Mouse (Mus musculus): ENCODE measurements around the gene Olfr1275. TPM values are rescaled to one million over a fixed set of nuclear protein-coding genes. Genes with fewer than 3 reads are reported as not detected.

Olfr1275 gene
- not detected in 2 replicates for polyA plus RNA-seq (2016; fragmentation: Nextera tagmentation; extraction: Ambion mirVana)

- H3K9me3 ChIP-seq: no peaks in the 10 kb centered on the region
- DNase-seq (ENCODE audit: low spot score): no peak
- H3K27me3 ChIP-seq (ENCODE audit: insufficient read depth, poor library complexity, severe bottlenecking): no peaks in the 10 kb centered on the region
- H3K36me3 ChIP-seq: no peaks in the 10 kb centered on the region
- WGBS: 86% methylated on average over 1 of the region's 1 CpGs
- no peaks in the 10 kb centered on the region for H3K4me1 ChIP-seq (replicated peaks)
- H3K4me3 ChIP-seq: no peak within 1 kb of the TSS
- H3K27ac ChIP-seq: no peak within 1 kb of the TSS
Measured at GRCm38 (mm10) chr2:111235186-111235585, at the start of gene Olfr1275. TSS of gene Olfr1275 (minus strand) at chr2:111235286.

- DNase-seq (ENCODE audit: low spot score): no peak
- no peaks in the 10 kb centered on the region for H3K27me3 ChIP-seq (ENCODE audit: insufficient read depth, poor library complexity, severe bottlenecking)
- H3K27ac ChIP-seq: no peak within 1 kb of the TSS
- no peaks in the 10 kb centered on the region for H3K36me3 ChIP-seq
- 85% methylated on average over 2 of the region's 2 CpGs for WGBS
- H3K4me3 ChIP-seq: no peak within 1 kb of the TSS
- no peaks in the 10 kb centered on the region for H3K4me1 ChIP-seq (replicated peaks)
- no peaks in the 10 kb centered on the region for H3K9me3 ChIP-seq
Measured at GRCm38 (mm10) chr2:111274006-111274405, 38.9 kb upstream of the Olfr1275 start, which contains the start of gene Olfr1277. TSS of gene Olfr1277 (minus strand) at chr2:111274106.

DNA sequence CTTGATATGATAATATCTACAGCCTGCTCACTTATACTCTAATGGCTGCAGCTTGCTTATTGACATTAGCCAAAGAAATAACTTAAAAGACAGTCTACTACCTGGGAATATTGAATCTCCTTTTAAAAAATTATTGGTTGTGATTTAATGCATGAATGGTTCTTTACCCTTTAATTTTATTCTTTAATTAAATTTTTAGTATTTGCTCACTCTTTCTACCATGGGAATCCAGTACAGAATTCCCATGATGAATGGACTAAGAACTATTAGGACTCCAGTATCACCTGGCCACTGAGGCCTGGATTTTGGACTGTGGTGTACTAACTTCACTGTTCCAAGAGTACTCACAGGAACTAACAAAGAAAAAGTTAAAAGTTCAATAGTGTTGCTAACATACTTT lies 19.1 kb upstream of the Olfr1275 start, which contains the start of gene Olfr1276:
TSS of gene Olfr1276 (plus strand) at position 301 of the 400 bp plus-strand sequence.
- DNase-seq (ENCODE audit: low spot score): no peak
- Histone ChIP-seq H3K36me3 (no peaks in the 10 kb centered on the region), H3K9me3 (no peaks in the 10 kb centered on the region), H3K27ac (no peak within 1 kb of the TSS), H3K27me3 (ENCODE audit: insufficient read depth, poor library complexity, severe bottlenecking) (no peaks in the 10 kb centered on the region), H3K4me3 (no peak within 1 kb of the TSS), H3K4me1 (replicated peaks) (no peaks in the 10 kb centered on the region)

DNA sequence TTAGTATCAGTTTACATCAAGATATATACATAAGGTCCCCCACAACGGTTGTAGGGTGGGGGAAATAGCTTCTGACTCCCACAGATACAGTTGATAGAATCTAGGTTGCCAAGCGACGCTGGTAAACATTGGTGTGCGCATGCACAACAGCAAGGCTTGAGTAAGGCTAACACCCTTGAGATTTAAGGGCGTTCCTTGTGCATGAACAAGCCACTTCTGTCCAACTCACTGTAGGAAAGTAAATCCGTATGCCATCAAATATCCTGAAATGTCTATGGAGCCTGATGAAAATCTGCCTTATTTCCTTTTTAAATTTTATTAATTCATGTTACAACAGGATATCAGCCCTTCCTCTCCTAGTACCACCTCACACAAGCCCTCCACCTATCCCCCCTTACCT lies 5.6 kb downstream of the Olfr1275 start, which contains the start of gene 4930430A15Rik:
TSS of gene 4930430A15Rik (minus strand) at position 101 of the 400 bp plus-strand sequence.
- no peak within 1 kb of the TSS for H3K27ac ChIP-seq
- no peaks in the 10 kb centered on the region for H3K4me1 ChIP-seq (replicated peaks)
- no peak for DNase-seq (ENCODE audit: low spot score)
- H3K27me3 ChIP-seq (ENCODE audit: insufficient read depth, poor library complexity, severe bottlenecking): no peaks in the 10 kb centered on the region
- WGBS: 88% methylated on average over 6 of the region's 6 CpGs
- H3K36me3 ChIP-seq: no peaks in the 10 kb centered on the region
- no peaks in the 10 kb centered on the region for H3K9me3 ChIP-seq
- H3K4me3 ChIP-seq: no peak within 1 kb of the TSS

- DNase-seq (ENCODE audit: low spot score): no peak
- WGBS: 95% methylated on average over 11 of the region's 11 CpGs
- Histone ChIP-seq H3K27ac (no peak overlapping the region), H3K4me3 (no peak overlapping the region), H3K9me3 (no peaks in the 10 kb centered on the region), H3K36me3 (no peaks in the 10 kb centered on the region), H3K27me3 (ENCODE audit: insufficient read depth, poor library complexity, severe bottlenecking) (no peaks in the 10 kb centered on the region), H3K4me1 (replicated peaks) (no peaks in the 10 kb centered on the region)
Measured at GRCm38 (mm10) chr2:111182068-111182467, 53.0 kb downstream of the Olfr1275 start.

Other genes starting within 250 kb of the Olfr1275 start
- gene Gm13941, start 129.3 kb downstream of the Olfr1275 start, polyA plus RNA-seq (2016; fragmentation: Nextera tagmentation; extraction: Ambion mirVana): not detected in 2 replicates
- not detected in 2 replicates for gene Gm15130, start 82.3 kb downstream of the Olfr1275 start, polyA plus RNA-seq (2016; fragmentation: Nextera tagmentation; extraction: Ambion mirVana)
- gene 4930430A15Rik, start 5.7 kb downstream of the Olfr1275 start, polyA plus RNA-seq (2016; fragmentation: Nextera tagmentation; extraction: Ambion mirVana): not detected in 2 replicates
- gene Olfr1276, start 19.2 kb upstream of the Olfr1275 start, polyA plus RNA-seq (2016; fragmentation: Nextera tagmentation; extraction: Ambion mirVana): not detected in 2 replicates
- gene Olfr1277, start 38.8 kb upstream of the Olfr1275 start, polyA plus RNA-seq (2016; fragmentation: Nextera tagmentation; extraction: Ambion mirVana): not detected in 2 replicates
- gene Olfr1278, start 54.9 kb upstream of the Olfr1275 start, polyA plus RNA-seq (2016; fragmentation: Nextera tagmentation; extraction: Ambion mirVana): not detected in 2 replicates
- gene Olfr1279, start 65.3 kb upstream of the Olfr1275 start, polyA plus RNA-seq (2016; fragmentation: Nextera tagmentation; extraction: Ambion mirVana): not detected in 2 replicates
- gene Olfr1280, start 78.7 kb upstream of the Olfr1275 start, polyA plus RNA-seq (2016; fragmentation: Nextera tagmentation; extraction: Ambion mirVana): not detected in 2 replicates
- gene Olfr1281, start 91.2 kb upstream of the Olfr1275 start, polyA plus RNA-seq (2016; fragmentation: Nextera tagmentation; extraction: Ambion mirVana): not detected in 2 replicates
- not detected in 2 replicates for gene Olfr1282, start 100.8 kb upstream of the Olfr1275 start, polyA plus RNA-seq (2016; fragmentation: Nextera tagmentation; extraction: Ambion mirVana)
- not detected in 2 replicates for gene Olfr1283, start 131.5 kb upstream of the Olfr1275 start, polyA plus RNA-seq (2016; fragmentation: Nextera tagmentation; extraction: Ambion mirVana)
- not detected in 2 replicates for gene Olfr1284, start 140.2 kb upstream of the Olfr1275 start, polyA plus RNA-seq (2016; fragmentation: Nextera tagmentation; extraction: Ambion mirVana)
- not detected in 2 replicates for gene Olfr1286, start 187.8 kb upstream of the Olfr1275 start, polyA plus RNA-seq (2016; fragmentation: Nextera tagmentation; extraction: Ambion mirVana)
- not detected in 2 replicates for gene Olfr1287, start 213.9 kb upstream of the Olfr1275 start, polyA plus RNA-seq (2016; fragmentation: Nextera tagmentation; extraction: Ambion mirVana)
- not detected in 2 replicates for gene Olfr1288, start 238.8 kb upstream of the Olfr1275 start, polyA plus RNA-seq (2016; fragmentation: Nextera tagmentation; extraction: Ambion mirVana)
- not detected in 2 replicates for gene Olfr1289, start 245.5 kb upstream of the Olfr1275 start, polyA plus RNA-seq (2016; fragmentation: Nextera tagmentation; extraction: Ambion mirVana)

Measured in hindbrain, embryonic 10.5 days (tissue).